Mouse (Mus musculus) heart, embryonic 16.5 days (tissue): ENCODE measurements around the gene Celf5. TPM values are rescaled to one million over a fixed set of nuclear protein-coding genes. Genes with fewer than 3 reads are reported as not detected.

ENCODE experiments used
- ATAC-seq: fragments of 200-750 bp; cut with Nextera tagmentation; replicated peaks from 2 replicates; pipeline ENCODE4 v1.8.0; 2017; ENCODE audit warnings: moderate number of reproducible peaks; ENCODE audit not compliant: insufficient read depth, low FRiP score; ENCODE audit errors: extremely low read depth
- H3K27ac ChIP-seq: fragments of 300-500 bp; sonication (generic); 2 replicates; pipeline ENCODE4 v1.5.1; 2014; ENCODE audit warnings: mild to moderate bottlenecking, low read length, control low read depth, moderate library complexity
- H3K27me3 ChIP-seq: fragments of 300-500 bp; sonication (generic); 2 replicates; pipeline ENCODE4 v1.6.1; 2014; ENCODE audit warnings: low read length, mixed read lengths; ENCODE audit not compliant: control insufficient read depth, insufficient read depth
- H3K36me3 ChIP-seq: fragments of 300-500 bp; sonication (generic); 2 replicates; pipeline ENCODE4 v1.6.1; 2014; ENCODE audit not compliant: control insufficient read depth, insufficient read depth
- H3K4me1 ChIP-seq: fragments of 300-500 bp; sonication (generic); 2 replicates; pipeline ENCODE4 v1.6.1; 2014; ENCODE audit warnings: low read length, mixed read lengths; ENCODE audit not compliant: control insufficient read depth, insufficient read depth
- H3K4me2 ChIP-seq: fragments of 300-500 bp; sonication (generic); 2 replicates; pipeline ENCODE4 v1.6.1; 2014; ENCODE audit warnings: low read depth, mild to moderate bottlenecking, control low read depth, low read length
- H3K4me3 ChIP-seq: fragments of 300-500 bp; sonication (generic); 2 replicates; pipeline ENCODE4 v1.5.1; 2014; ENCODE audit warnings: mild to moderate bottlenecking, control low read depth, low read length
- H3K9ac ChIP-seq: fragments of 300-500 bp; sonication (generic); 2 replicates; pipeline ENCODE4 v1.6.1; 2014; ENCODE audit warnings: low read length, control low read depth
- H3K9me3 ChIP-seq: fragments of 300-500 bp; sonication (generic); replicated peaks from 2 replicates; pipeline ENCODE4 v1.6.1; 2016; ENCODE audit warnings: low read length; ENCODE audit not compliant: control insufficient read depth
- WGBS: fragments of 180-500 bp; shearing (Covaris S2); extraction: QIAGEN DNeasy Blood & Tissue Kit; methylation state at CpG from one replicate; pipeline ENCODE4 v1.1.7; 2014; 5-methylcytosine and 5-hydroxymethylcytosine counted together
- polyA plus RNA-seq: library from polyadenylated mRNA; unstranded; fragments of >200 nt; fragmentation: Nextera tagmentation; extraction: Ambion mirVana; gene quantifications from 2 replicates; pipeline ENCODE4 v1.2.1, GENCODE M21; 2015

Gene Celf5
- polyA plus RNA-seq, 1 experiment from 2014 or later, result 0.24 TPM

GRCm38 (mm10) chr10:81517227-81517626, 34.7 kb upstream of the Celf5 start:
- H3K36me3 ChIP-seq, result no peaks in the 10 kb centered on the region
- H3K4me1 ChIP-seq, result no peaks in the 10 kb centered on the region
- no peak overlapping the region for H3K27ac ChIP-seq
- H3K4me3 ChIP-seq, result no peak overlapping the region
- H3K4me2 ChIP-seq, result no peak overlapping the region
- peaks cover 3% of the 10 kb centered on the region for H3K27me3 ChIP-seq
- WGBS, result 67% methylated on average over 8 of the region's 8 CpGs
- 0 out of 2 replicates have a peak, but pooled peaks cover 4% of the 10 kb centered on the region for H3K9me3 ChIP-seq
- ATAC-seq, result no peak
- H3K9ac ChIP-seq, result no peak overlapping the region

DNA sequence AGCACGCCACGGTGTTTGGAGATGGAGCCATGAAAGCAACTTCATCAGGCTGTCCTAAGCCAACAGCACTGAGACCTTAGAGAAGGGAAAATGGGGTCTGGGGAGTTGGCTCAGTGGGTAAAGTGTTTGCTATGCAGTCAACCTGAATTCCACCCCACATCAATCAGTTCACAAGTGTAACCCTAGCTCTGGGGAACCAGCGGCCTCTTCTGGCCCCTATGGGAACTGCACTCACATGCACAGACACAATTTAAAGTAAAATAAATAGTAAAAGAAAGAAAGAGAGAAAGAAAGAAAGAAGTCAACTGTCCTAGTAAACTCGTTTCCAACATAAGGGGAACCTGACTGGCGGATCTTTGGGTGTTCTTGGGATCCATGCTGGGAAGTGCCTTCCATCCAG, 31.3 kb upstream of the Celf5 start:
- Histone ChIP-seq H3K27ac (no peak overlapping the region), H3K4me3 (no peak overlapping the region), H3K27me3 (peaks cover 4% of the 10 kb centered on the region), H3K9ac (no peak overlapping the region), H3K9me3 (0 out of 2 replicates have a peak, but pooled peaks cover 4% of the 10 kb centered on the region), H3K4me2 (no peak overlapping the region), H3K36me3 (no peaks in the 10 kb centered on the region), H3K4me1 (no peaks in the 10 kb centered on the region)
- no peak for ATAC-seq
- WGBS, result 81% methylated on average over 5 of the region's 5 CpGs

DNA sequence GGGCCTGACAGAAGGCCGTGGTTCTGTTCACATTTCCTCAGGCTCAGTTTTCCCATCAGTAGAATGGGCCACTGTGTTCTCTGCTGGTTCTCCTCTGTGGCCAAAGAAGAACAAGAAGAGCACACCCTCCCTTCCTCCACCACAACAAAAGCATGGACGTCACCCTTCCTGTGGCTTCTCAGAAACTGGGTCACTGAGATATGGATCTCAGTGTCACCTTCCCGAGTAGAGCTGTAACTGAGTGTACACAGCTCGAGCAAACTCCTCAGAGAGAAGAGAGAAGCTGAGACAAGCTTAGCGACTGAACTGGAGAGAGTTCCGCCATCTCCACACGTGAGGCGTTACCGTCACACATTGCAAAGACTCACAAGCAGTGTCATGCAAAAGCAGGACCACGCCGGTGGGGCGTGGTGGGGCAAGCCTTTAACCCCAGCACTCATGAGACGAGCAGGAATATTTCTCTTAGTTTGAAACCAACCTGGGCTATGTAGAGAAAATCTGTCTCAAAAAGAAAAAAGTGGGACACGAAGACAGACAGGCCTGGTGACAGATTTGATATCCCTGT, 27.8 kb upstream of the Celf5 start:
- peaks cover 4% of the 10 kb centered on the region for H3K27me3 ChIP-seq
- H3K4me1 ChIP-seq, result no peaks in the 10 kb centered on the region
- WGBS, result 66% methylated on average over 14 of the region's 14 CpGs
- 0 out of 2 replicates have a peak, but pooled peaks cover 4% of the 10 kb centered on the region for H3K9me3 ChIP-seq
- H3K36me3 ChIP-seq, result no peaks in the 10 kb centered on the region
- no peak overlapping the region for H3K4me2 ChIP-seq
- H3K9ac ChIP-seq, result no peak overlapping the region
- no peak overlapping the region for H3K27ac ChIP-seq
- no peak for ATAC-seq
- H3K4me3 ChIP-seq, result no peak overlapping the region

DNA sequence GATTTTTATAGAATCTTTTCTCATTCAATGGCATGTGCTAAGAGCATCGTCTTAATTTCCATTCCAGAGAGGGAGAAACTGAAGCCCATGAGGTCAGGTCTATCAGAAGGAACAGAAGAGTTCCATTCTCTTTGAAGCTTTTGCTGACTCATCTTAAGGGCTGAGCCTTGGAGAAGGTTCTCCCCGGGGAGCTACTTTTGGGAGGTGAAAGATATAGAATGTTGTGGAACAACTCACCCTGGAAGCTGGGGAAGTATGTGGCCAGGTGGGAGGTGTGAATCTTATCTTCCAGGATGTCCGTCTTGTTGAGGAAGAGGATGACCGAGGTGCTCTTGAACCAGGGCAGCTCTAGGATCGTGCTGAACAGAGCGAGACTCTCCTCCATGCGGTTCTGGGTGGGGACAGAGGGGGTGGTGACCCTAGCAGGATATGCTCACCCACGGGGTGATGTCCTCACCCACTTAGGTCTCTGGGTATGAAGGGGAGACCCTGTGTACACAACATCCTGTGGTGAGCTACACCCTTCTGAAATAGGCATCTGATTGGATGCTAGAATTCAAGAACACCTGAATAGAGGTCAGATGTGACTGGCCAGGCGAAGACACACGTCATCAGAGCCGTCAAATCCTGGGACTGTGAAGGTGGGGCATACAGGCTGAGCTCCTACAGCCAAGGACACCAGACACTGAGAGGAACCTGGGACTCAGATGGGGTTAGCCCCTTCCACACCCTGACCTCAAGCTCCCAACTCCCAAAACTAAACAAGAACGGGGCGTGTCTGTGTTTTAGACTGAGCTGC, 25.4 kb upstream of the Celf5 start:
- no peak overlapping the region for H3K27ac ChIP-seq
- H3K27me3 ChIP-seq, result peaks cover 8% of the 10 kb centered on the region
- H3K4me1 ChIP-seq, result no peaks in the 10 kb centered on the region
- no peak overlapping the region for H3K4me3 ChIP-seq
- no peak for ATAC-seq
- H3K9ac ChIP-seq, result no peak overlapping the region
- no peak overlapping the region for H3K4me2 ChIP-seq
- 61% methylated on average over 13 of the region's 13 CpGs for WGBS
- no peaks in the 10 kb centered on the region for H3K9me3 ChIP-seq
- no peaks in the 10 kb centered on the region for H3K36me3 ChIP-seq

GRCm38 (mm10) chr10:81507095-81507494, 24.6 kb upstream of the Celf5 start:
- H3K27me3 ChIP-seq, result peaks cover 4% of the 10 kb centered on the region; the same call in 1 of the 2 replicates
- no peak for ATAC-seq
- H3K4me1 ChIP-seq, result no peaks in the 10 kb centered on the region
- no peak overlapping the region for H3K27ac ChIP-seq
- H3K9me3 ChIP-seq, result no peaks in the 10 kb centered on the region
- H3K36me3 ChIP-seq, result no peaks in the 10 kb centered on the region
- no peak overlapping the region for H3K4me2 ChIP-seq
- no peak overlapping the region for H3K4me3 ChIP-seq
- 37% methylated on average over 6 of the region's 6 CpGs for WGBS
- H3K9ac ChIP-seq, result no peak overlapping the region

GRCm38 (mm10) chr10:81505016-81505664, 22.6 kb upstream of the Celf5 start:
- ATAC-seq, result no peak
- Histone ChIP-seq H3K36me3 (no peaks in the 10 kb centered on the region), H3K27ac (no peak overlapping the region), H3K4me2 (no peak overlapping the region), H3K4me3 (no peak overlapping the region), H3K9me3 (no peaks in the 10 kb centered on the region), H3K4me1 (no peaks in the 10 kb centered on the region), H3K27me3 (peaks cover 4% of the 10 kb centered on the region; the same call in 1 of the 2 replicates), H3K9ac (no peak overlapping the region)
- WGBS, result 68% methylated on average over 15 of the region's 15 CpGs

DNA sequence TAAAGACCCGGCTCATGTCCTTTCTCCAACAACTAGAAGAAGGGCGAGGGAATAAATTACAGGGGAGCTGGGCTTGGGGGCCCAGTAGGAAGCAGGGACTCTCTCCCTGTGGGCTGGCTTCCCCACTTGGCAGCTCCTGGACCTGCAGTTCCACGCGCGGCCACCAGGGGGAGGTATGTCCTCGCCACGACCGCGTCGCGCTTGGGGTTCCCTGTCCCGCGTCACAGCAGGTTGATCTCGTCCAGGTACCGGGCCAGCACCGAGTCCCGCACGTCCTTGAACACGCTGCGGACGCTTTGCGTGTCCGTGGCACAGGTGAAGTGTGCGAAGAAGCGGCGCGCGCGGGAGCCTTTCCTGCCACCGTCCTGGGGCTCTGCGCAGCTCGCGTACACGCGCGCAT, 20.1 kb upstream of the Celf5 start:
- Histone ChIP-seq H3K9ac (peak overlapping the region; percentile 62), H3K4me1 (no peaks in the 10 kb centered on the region), H3K9me3 (no peaks in the 10 kb centered on the region), H3K4me3 (peak overlapping the region; percentile 43), H3K27me3 (peaks cover 4% of the 10 kb centered on the region; the same call in 1 of the 2 replicates), H3K4me2 (peak overlapping the region; percentile 78), H3K27ac (no peak overlapping the region), H3K36me3 (no peaks in the 10 kb centered on the region)
- WGBS, result 10% methylated on average over 36 of the region's 36 CpGs
- no peak for ATAC-seq

GRCm38 (mm10) chr10:81501863-81502262, 19.4 kb upstream of the Celf5 start:
- Histone ChIP-seq H3K27me3 (peaks cover 4% of the 10 kb centered on the region; the same call in 1 of the 2 replicates), H3K27ac (no peak overlapping the region), H3K4me2 (no peak overlapping the region), H3K36me3 (no peaks in the 10 kb centered on the region), H3K4me3 (no peak overlapping the region), H3K4me1 (peaks cover 2% of the 10 kb centered on the region; the same call in 1 of the 2 replicates), H3K9me3 (no peaks in the 10 kb centered on the region), H3K9ac (no peak overlapping the region)
- 73% methylated on average over 5 of the region's 5 CpGs for WGBS
- no peak for ATAC-seq

- H3K4me1 ChIP-seq, result peaks cover 8% of the 10 kb centered on the region
- peak within 1 kb of the TSS; percentile 13; the same call in 1 of the 2 replicates for H3K4me3 ChIP-seq
- no peaks in the 10 kb centered on the region for H3K36me3 ChIP-seq
- H3K9ac ChIP-seq, result peak within 1 kb of the TSS; percentile 5; the same call in 1 of the 2 replicates
- H3K9me3 ChIP-seq, result no peaks in the 10 kb centered on the region
- WGBS, result 70% methylated on average over 3 of the region's 3 CpGs
- no peak for ATAC-seq
- peaks cover 4% of the 10 kb centered on the region; the same call in 1 of the 2 replicates for H3K27me3 ChIP-seq
- peak within 1 kb of the TSS; percentile 19 for H3K4me2 ChIP-seq
- H3K27ac ChIP-seq, result no peak within 1 kb of the TSS
Measured at GRCm38 (mm10) chr10:81500032-81500431, 17.5 kb upstream of the Celf5 start, which contains the start of gene S1pr4. S1pr4 (minus strand) TSS chr10:81500132.
